Mouse (Mus musculus): ENCODE measurements around the gene Slc22a22. TPM values are rescaled to one million over a fixed set of nuclear protein-coding genes. Genes with fewer than 3 reads are reported as not detected.

The Slc22a22 gene
- polyA plus RNA-seq (2015; fragmentation: Nextera tagmentation; extraction: Ambion mirVana), result not detected in 2 replicates

GRCm38 (mm10) chr15:57477525-57477924 lies at the start of gene Slc22a22:
Gene Slc22a22, minus strand, starts transcription at chr15:57477625.
- Histone ChIP-seq H3K27ac (ENCODE audit: low read length) (no peak within 1 kb of the TSS), H3K4me2 (ENCODE audit: low read depth, low read length) (no peak within 1 kb of the TSS), H3K9ac (ENCODE audit: low read length) (no peak within 1 kb of the TSS), H3K27me3 (ENCODE audit: control insufficient read depth, insufficient read depth, low read length) (no peaks in the 10 kb centered on the region), H3K4me3 (ENCODE audit: low read length) (no peak within 1 kb of the TSS), H3K9me3 (replicated peaks; ENCODE audit: control insufficient read depth, low read length) (no peaks in the 10 kb centered on the region), H3K4me1 (ENCODE audit: control insufficient read depth, insufficient read depth, low read length) (no peaks in the 10 kb centered on the region), H3K36me3 (ENCODE audit: control insufficient read depth, insufficient read depth) (no peaks in the 10 kb centered on the region)
- 42% methylated on average over 2 of the region's 2 CpGs for WGBS
- ATAC-seq (replicated peaks; ENCODE audit: extremely low read depth, insufficient read depth, low FRiP score), result no peak

GRCm38 (mm10) chr15:57523510-57524298 lies 46.3 kb upstream of the Slc22a22 start:
- ATAC-seq (replicated peaks; ENCODE audit: extremely low read depth, insufficient read depth, low FRiP score), result no peak
- H3K27me3 ChIP-seq (ENCODE audit: control insufficient read depth, insufficient read depth, low read length), result no peaks in the 10 kb centered on the region
- no peak overlapping the region for H3K4me2 ChIP-seq (ENCODE audit: low read depth, low read length)
- H3K9me3 ChIP-seq (replicated peaks; ENCODE audit: control insufficient read depth, low read length), result no peaks in the 10 kb centered on the region
- WGBS, result 76% methylated on average over 10 of the region's 10 CpGs
- no peak overlapping the region for H3K27ac ChIP-seq (ENCODE audit: low read length)
- H3K4me1 ChIP-seq (ENCODE audit: control insufficient read depth, insufficient read depth, low read length), result no peaks in the 10 kb centered on the region
- no peaks in the 10 kb centered on the region for H3K36me3 ChIP-seq (ENCODE audit: control insufficient read depth, insufficient read depth)
- H3K9ac ChIP-seq (ENCODE audit: low read length), result no peak overlapping the region
- H3K4me3 ChIP-seq (ENCODE audit: low read length), result no peak overlapping the region

- no peak overlapping the region for H3K27ac ChIP-seq (ENCODE audit: low read length)
- H3K27me3 ChIP-seq (ENCODE audit: control insufficient read depth, insufficient read depth, low read length), result no peaks in the 10 kb centered on the region
- no peaks in the 10 kb centered on the region for H3K9me3 ChIP-seq (replicated peaks; ENCODE audit: control insufficient read depth, low read length)
- 44% methylated on average over 1 of the region's 1 CpGs for WGBS
- no peak overlapping the region for H3K4me2 ChIP-seq (ENCODE audit: low read depth, low read length)
- H3K36me3 ChIP-seq (ENCODE audit: control insufficient read depth, insufficient read depth), result no peaks in the 10 kb centered on the region
- ATAC-seq (replicated peaks; ENCODE audit: extremely low read depth, insufficient read depth, low FRiP score), result no peak
- no peak overlapping the region for H3K4me3 ChIP-seq (ENCODE audit: low read length)
- no peak overlapping the region for H3K9ac ChIP-seq (ENCODE audit: low read length)
- no peaks in the 10 kb centered on the region for H3K4me1 ChIP-seq (ENCODE audit: control insufficient read depth, insufficient read depth, low read length)
Observed at GRCm38 (mm10) chr15:57522160-57522559, 44.7 kb upstream of the Slc22a22 start.

DNA sequence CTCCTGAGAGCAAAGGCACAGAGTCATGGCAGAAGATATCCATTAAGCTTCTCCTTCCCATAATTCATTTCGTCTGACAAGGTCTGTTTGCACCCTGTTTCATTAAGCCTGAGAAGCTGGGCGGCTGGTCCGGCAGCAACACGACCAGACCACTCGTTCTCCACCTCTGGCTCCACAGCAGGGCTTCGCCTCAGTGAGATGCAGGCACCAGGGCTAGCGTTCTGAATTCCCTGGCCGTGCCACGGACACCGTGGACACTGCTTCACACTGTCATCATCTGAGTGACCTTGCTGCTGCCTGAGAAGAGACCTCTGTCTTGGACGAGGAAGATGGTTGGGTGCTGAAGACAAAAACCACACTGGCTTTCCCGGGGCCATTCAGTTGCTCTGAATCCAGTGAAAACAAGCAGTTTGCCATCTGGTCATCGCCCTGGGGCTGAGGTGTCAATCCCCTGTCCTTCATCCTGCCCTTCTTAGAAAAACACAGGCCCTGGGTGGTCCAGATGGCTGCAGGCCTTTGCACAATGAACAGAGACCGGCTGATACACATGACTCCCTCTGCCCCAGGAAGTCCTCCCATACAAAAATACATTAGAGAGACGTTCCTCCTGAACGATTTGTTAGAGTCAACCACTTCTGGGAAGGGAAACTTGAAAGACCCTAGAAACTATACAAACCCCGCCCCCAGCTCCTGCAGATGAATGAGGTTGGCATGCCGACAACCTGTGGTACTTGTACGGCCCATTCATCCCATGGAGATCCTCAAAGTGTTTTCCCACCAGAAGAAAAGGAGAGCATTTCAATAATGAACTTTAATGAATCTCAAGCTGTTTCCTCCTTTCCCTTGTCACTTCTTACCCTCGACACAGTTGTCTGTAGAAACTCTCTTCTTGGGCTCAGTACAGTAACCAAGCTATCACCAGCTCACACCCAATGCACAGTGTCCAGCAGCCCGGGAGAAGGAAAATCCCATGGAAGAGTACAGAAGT lies 32.1 kb upstream of the Slc22a22 start:
- H3K4me2 ChIP-seq (ENCODE audit: low read depth, low read length), result no peak overlapping the region
- peaks cover 5% of the 10 kb centered on the region for H3K9me3 ChIP-seq (replicated peaks; ENCODE audit: control insufficient read depth, low read length)
- H3K36me3 ChIP-seq (ENCODE audit: control insufficient read depth, insufficient read depth), result no peaks in the 10 kb centered on the region
- 48% methylated on average over 21 of the region's 21 CpGs for WGBS
- no peak overlapping the region for H3K4me3 ChIP-seq (ENCODE audit: low read length)
- H3K27me3 ChIP-seq (ENCODE audit: control insufficient read depth, insufficient read depth, low read length), result no peaks in the 10 kb centered on the region
- H3K4me1 ChIP-seq (ENCODE audit: control insufficient read depth, insufficient read depth, low read length), result no peaks in the 10 kb centered on the region
- no peak overlapping the region for H3K27ac ChIP-seq (ENCODE audit: low read length)
- ATAC-seq (replicated peaks; ENCODE audit: extremely low read depth, insufficient read depth, low FRiP score), result no peak
- no peak overlapping the region for H3K9ac ChIP-seq (ENCODE audit: low read length)

- Histone ChIP-seq H3K9me3 (replicated peaks; ENCODE audit: control insufficient read depth, low read length) (peaks cover 2% of the 10 kb centered on the region), H3K27ac (ENCODE audit: low read length) (no peak overlapping the region), H3K36me3 (ENCODE audit: control insufficient read depth, insufficient read depth) (no peaks in the 10 kb centered on the region), H3K4me3 (ENCODE audit: low read length) (no peak overlapping the region), H3K27me3 (ENCODE audit: control insufficient read depth, insufficient read depth, low read length) (no peaks in the 10 kb centered on the region), H3K4me2 (ENCODE audit: low read depth, low read length) (no peak overlapping the region), H3K9ac (ENCODE audit: low read length) (no peak overlapping the region), H3K4me1 (ENCODE audit: control insufficient read depth, insufficient read depth, low read length) (no peaks in the 10 kb centered on the region)
- 60% methylated on average over 11 of the region's 11 CpGs for WGBS
- 0 out of 2 replicates have a peak, but pooled peaks have one; percentile 63 for ATAC-seq (replicated peaks; ENCODE audit: extremely low read depth, insufficient read depth, low FRiP score)
Observed at GRCm38 (mm10) chr15:57508242-57509184, 31.1 kb upstream of the Slc22a22 start.

DNA sequence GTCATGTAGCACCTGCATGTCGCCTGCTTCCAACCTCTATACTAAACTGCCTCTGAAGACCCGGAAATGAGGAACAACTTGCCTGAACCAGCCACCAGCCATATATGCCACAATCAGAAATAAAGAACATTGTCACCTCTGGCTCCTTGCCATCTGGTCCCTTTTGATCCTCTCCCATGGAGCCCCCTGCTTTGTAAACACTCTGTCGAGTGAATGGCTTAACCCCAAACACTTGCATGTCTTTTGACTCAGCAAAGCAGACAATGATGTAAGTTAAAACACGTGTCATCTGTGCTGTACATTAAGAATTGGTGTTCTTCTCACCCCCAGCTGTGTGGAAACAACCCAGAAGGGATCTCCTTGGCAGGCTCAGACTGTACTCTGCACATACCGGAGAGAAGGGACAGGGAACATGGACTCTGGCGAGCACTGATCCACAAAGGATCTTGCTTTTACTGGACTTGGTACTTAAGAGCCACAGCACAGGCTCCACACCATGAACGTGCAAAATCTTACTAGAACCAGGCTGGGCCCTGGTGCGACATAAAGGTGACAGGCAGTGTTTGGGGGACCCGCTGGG lies 26.8 kb upstream of the Slc22a22 start:
- Histone ChIP-seq H3K4me2 (ENCODE audit: low read depth, low read length) (no peak overlapping the region), H3K27ac (ENCODE audit: low read length) (no peak overlapping the region), H3K36me3 (ENCODE audit: control insufficient read depth, insufficient read depth) (no peaks in the 10 kb centered on the region), H3K9ac (ENCODE audit: low read length) (no peak overlapping the region), H3K27me3 (ENCODE audit: control insufficient read depth, insufficient read depth, low read length) (no peaks in the 10 kb centered on the region), H3K4me3 (ENCODE audit: low read length) (no peak overlapping the region), H3K9me3 (replicated peaks; ENCODE audit: control insufficient read depth, low read length) (no peaks in the 10 kb centered on the region), H3K4me1 (ENCODE audit: control insufficient read depth, insufficient read depth, low read length) (no peaks in the 10 kb centered on the region)
- 56% methylated on average over 9 of the region's 9 CpGs for WGBS
- no peak for ATAC-seq (replicated peaks; ENCODE audit: extremely low read depth, insufficient read depth, low FRiP score)

- Histone ChIP-seq H3K4me3 (ENCODE audit: low read length) (no peak overlapping the region), H3K9me3 (replicated peaks; ENCODE audit: control insufficient read depth, low read length) (no peaks in the 10 kb centered on the region), H3K27me3 (ENCODE audit: control insufficient read depth, insufficient read depth, low read length) (no peaks in the 10 kb centered on the region), H3K4me2 (ENCODE audit: low read depth, low read length) (no peak overlapping the region), H3K36me3 (ENCODE audit: control insufficient read depth, insufficient read depth) (no peaks in the 10 kb centered on the region), H3K9ac (ENCODE audit: low read length) (no peak overlapping the region), H3K27ac (ENCODE audit: low read length) (no peak overlapping the region), H3K4me1 (ENCODE audit: control insufficient read depth, insufficient read depth, low read length) (no peaks in the 10 kb centered on the region)
- ATAC-seq (replicated peaks; ENCODE audit: extremely low read depth, insufficient read depth, low FRiP score), result no peak
- 79% methylated on average over 3 of the region's 3 CpGs for WGBS
Observed at GRCm38 (mm10) chr15:57503656-57504055, 26.2 kb upstream of the Slc22a22 start.

DNA sequence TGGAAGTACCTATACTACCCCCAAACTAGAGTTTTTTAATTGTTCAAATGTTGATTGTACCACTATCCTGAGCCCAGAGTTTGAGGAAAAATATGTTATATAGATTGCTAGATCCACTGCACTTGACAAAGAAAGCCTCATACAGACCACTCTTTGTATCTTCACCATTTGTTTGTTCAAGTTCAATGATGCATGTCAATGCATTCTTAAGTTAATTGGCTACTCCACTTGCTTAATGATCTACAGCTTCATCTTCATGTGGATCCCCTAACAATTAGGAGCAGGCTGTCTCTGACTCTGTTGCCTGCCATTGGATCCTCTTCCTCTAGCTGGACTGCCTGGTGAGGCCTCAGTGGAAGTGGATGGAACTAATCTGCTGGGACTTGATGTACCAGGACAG lies 24.1 kb upstream of the Slc22a22 start:
- Histone ChIP-seq H3K27me3 (ENCODE audit: control insufficient read depth, insufficient read depth, low read length) (no peaks in the 10 kb centered on the region), H3K4me2 (ENCODE audit: low read depth, low read length) (no peak overlapping the region), H3K27ac (ENCODE audit: low read length) (no peak overlapping the region), H3K36me3 (ENCODE audit: control insufficient read depth, insufficient read depth) (no peaks in the 10 kb centered on the region), H3K4me1 (ENCODE audit: control insufficient read depth, insufficient read depth, low read length) (no peaks in the 10 kb centered on the region), H3K4me3 (ENCODE audit: low read length) (no peak overlapping the region), H3K9ac (ENCODE audit: low read length) (no peak overlapping the region), H3K9me3 (replicated peaks; ENCODE audit: control insufficient read depth, low read length) (no peaks in the 10 kb centered on the region)
- no peak for ATAC-seq (replicated peaks; ENCODE audit: extremely low read depth, insufficient read depth, low FRiP score)

Data from heart, embryonic 16.5 days (tissue).